Mouse (Mus musculus) intestine, embryonic 15.5 days (tissue): ENCODE measurements at regions not wholly inside any gene's neighbourhood (a gene's known extent, or its start where the extent isn't known, plus 50 kb on each side); places are given as distances from the start of the nearest gene placed in this dataset.

Experiments
- ATAC-seq: fragments of 200-750 bp; cut with Nextera tagmentation; 2 replicates; pipeline ENCODE4 v1.8.0; 2017; ENCODE audit warnings: moderate TSS enrichment, moderate library complexity
- H3K27ac ChIP-seq: fragments of 300-500 bp; sonication (generic); 2 replicates; pipeline ENCODE4 v1.5.1; 2015; ENCODE audit warnings: mild to moderate bottlenecking, inconsistent platforms
- H3K27me3 ChIP-seq: fragments of 300-500 bp; sonication (generic); replicated peaks from 2 replicates; pipeline ENCODE4 v1.6.1; 2015; ENCODE audit warnings: inconsistent platforms
- H3K36me3 ChIP-seq: fragments of 300-500 bp; sonication (generic); 2 replicates; pipeline ENCODE4 v1.6.1; 2015; ENCODE audit warnings: inconsistent platforms
- H3K4me1 ChIP-seq: fragments of 300-500 bp; sonication (generic); replicated peaks from 2 replicates; pipeline ENCODE4 v1.6.1; 2015; ENCODE audit warnings: inconsistent platforms
- H3K4me2 ChIP-seq: fragments of 300-500 bp; sonication (generic); replicated peaks from 2 replicates; pipeline ENCODE4 v1.6.1; 2015; ENCODE audit warnings: mild to moderate bottlenecking, inconsistent platforms
- H3K4me3 ChIP-seq: fragments of 300-500 bp; sonication (generic); replicated peaks from 2 replicates; pipeline ENCODE4 v1.5.1; 2015; ENCODE audit warnings: inconsistent platforms
- H3K9ac ChIP-seq: fragments of 300-500 bp; sonication (generic); 2 replicates; pipeline ENCODE4 v1.6.1; 2015; ENCODE audit warnings: inconsistent platforms
- H3K9me3 ChIP-seq: fragments of 300-500 bp; sonication (generic); 2 replicates; pipeline ENCODE4 v1.6.1; 2016; ENCODE audit warnings: inconsistent platforms
- WGBS: fragments of 180-500 bp; shearing (Covaris S2); methylation state at CpG from one replicate; pipeline ENCODE4 v1.1.7; 2015; 5-methylcytosine and 5-hydroxymethylcytosine counted together

DNA sequence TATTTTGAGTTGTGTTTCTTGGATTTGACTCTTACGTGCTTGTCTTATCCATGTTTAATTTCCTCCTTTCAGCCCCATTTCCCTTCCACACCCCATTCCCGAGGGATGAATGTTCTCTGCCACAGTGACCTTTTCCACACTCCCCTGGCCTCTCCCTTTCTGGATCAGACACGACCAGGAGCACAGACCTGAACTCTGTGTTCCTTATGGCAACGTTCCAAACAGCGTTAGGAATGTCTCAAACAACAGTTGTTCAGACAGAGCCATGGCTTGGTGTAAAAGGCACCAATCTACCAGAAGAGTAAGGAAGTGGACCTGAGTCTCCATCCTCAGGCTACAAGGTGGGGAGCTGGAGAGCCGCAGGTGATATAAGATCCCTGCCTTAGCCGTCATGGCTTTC, 52.6 kb upstream of the Dapl1 start:
- Histone ChIP-seq H3K4me2 (no peak overlapping the region), H3K4me3 (no peak overlapping the region), H3K9me3 (no peaks in the 10 kb centered on the region), H3K27me3 (no peaks in the 10 kb centered on the region), H3K9ac (no peak overlapping the region), H3K27ac (no peak overlapping the region), H3K36me3 (no peaks in the 10 kb centered on the region), H3K4me1 (no peaks in the 10 kb centered on the region)
- peak; percentile 60 for ATAC-seq
- 71% methylated on average over 7 of the region's 7 CpGs for WGBS
